Mouse (Mus musculus) MEL (cell line): ENCODE data around the gene Pml. TPM values are rescaled to one million over a fixed set of nuclear protein-coding genes. Genes with fewer than 3 reads are reported as not detected.
A peak's percentile ranks its signal among the peaks of the same experiment; 100 is the strongest.

ENCODE experiments used
- DNase-seq: peaks from one replicate; pipeline ENCODE4 v3.0.0; 2011; ENCODE audit warnings: low read depth, low spot score
- H3K27ac ChIP-seq: 2 replicates; pipeline ENCODE4 v1.5.1; 2012; ENCODE audit warnings: low read depth, mild to moderate bottlenecking, control low read depth, low read length, moderate library complexity; ENCODE audit not compliant: control insufficient read depth
- H3K27me3 ChIP-seq, 2 experiments: fragments of 150-350 bp in 1 of 2; sonication (generic) in 1 of 2; 2 replicates each; pipeline ENCODE4 v1.6.1; 2012; ENCODE audit warnings: low read length in 2 of 2, mild to moderate bottlenecking in 2 of 2, improper control_type of control experiment in 1 of 2, moderate library complexity in 1 of 2; ENCODE audit not compliant: insufficient read depth in 2 of 2, control insufficient read depth in 1 of 2
- H3K36me3 ChIP-seq, 2 experiments: 2 replicates each; pipeline ENCODE4 v1.6.1; 2012 to 2014; ENCODE audit warnings: low read length in 2 of 2, improper control_type of control experiment in 1 of 2, inconsistent platforms in 1 of 2, mild to moderate bottlenecking in 1 of 2; ENCODE audit not compliant: insufficient read depth in 2 of 2, control insufficient read depth in 1 of 2
- H3K4me1 ChIP-seq, 2 experiments: fragments of 150-350 bp in 1 of 2; sonication (generic) in 1 of 2; 2 replicates each; pipeline ENCODE4 v1.6.1; 2012; ENCODE audit warnings: low read length in 2 of 2, improper control_type of control experiment in 1 of 2, mild to moderate bottlenecking in 1 of 2; ENCODE audit not compliant: insufficient read depth in 2 of 2, control insufficient read depth in 1 of 2
- H3K4me3 ChIP-seq, 2 experiments: fragments of 150-350 bp in 1 of 2; sonication (generic) in 1 of 2; 2 replicates each; pipeline ENCODE4 v1.5.1; 2012; ENCODE audit warnings: low read depth in 2 of 2, low read length in 2 of 2, mild to moderate bottlenecking in 2 of 2, moderate library complexity in 2 of 2, control low read depth in 1 of 2, improper control_type of control experiment in 1 of 2; ENCODE audit not compliant: control insufficient read depth in 1 of 2, insufficient read depth in 1 of 2
- H3K79me2 ChIP-seq: 2 replicates; pipeline ENCODE4 v1.6.1; 2012; ENCODE audit warnings: mild to moderate bottlenecking, low read length, moderate library complexity; ENCODE audit not compliant: control insufficient read depth, poor library complexity, insufficient read depth
- H3K9ac ChIP-seq: 2 replicates; pipeline ENCODE4 v1.6.1; 2012; ENCODE audit warnings: low read depth, mild to moderate bottlenecking, control low read depth, low read length, moderate library complexity; ENCODE audit not compliant: control insufficient read depth, poor library complexity, severe bottlenecking
- H3K9me3 ChIP-seq: fragments of 150-350 bp; sonication (generic); replicated peaks from 2 replicates; pipeline ENCODE4 v1.6.1; 2012; ENCODE audit warnings: mild to moderate bottlenecking, low read length, improper control_type of control experiment, moderate library complexity; ENCODE audit not compliant: insufficient read depth
- BHLHE40 ChIP-seq: IDR thresholded peaks from 2 replicates; pipeline ENCODE4 v1.6.1; 2012; ENCODE audit warnings: low read depth, mild to moderate bottlenecking, inconsistent platforms, low read length, improper control_type of control experiment, borderline replicate concordance
- CHD1 ChIP-seq: IDR thresholded peaks from 2 replicates; pipeline ENCODE4 v1.6.1; 2012; ENCODE audit warnings: low read depth, mild to moderate bottlenecking, inconsistent platforms, low read length, improper control_type of control experiment
- CHD2 ChIP-seq: IDR thresholded peaks from 2 replicates; pipeline ENCODE4 v1.6.1; 2011; ENCODE audit warnings: low read length, improper control_type of control experiment
- E2F4 ChIP-seq: IDR thresholded peaks from 2 replicates; pipeline ENCODE4 v1.6.1; 2011; ENCODE audit warnings: low read depth, low read length, improper control_type of control experiment, borderline replicate concordance
- ELF1 ChIP-seq: IDR thresholded peaks from 2 replicates; pipeline ENCODE4 v1.6.1; 2014; ENCODE audit warnings: low read depth, mild to moderate bottlenecking, inconsistent platforms, low read length, improper control_type of control experiment, moderate library complexity
- EP300 ChIP-seq, 2 experiments: IDR thresholded peaks; 2 replicates each; pipeline ENCODE4 v1.6.1; 2011; ENCODE audit warnings: improper control_type of control experiment in 2 of 2, low read length in 2 of 2, low read depth in 1 of 2, mild to moderate bottlenecking in 1 of 2
- ETS1 ChIP-seq: IDR thresholded peaks from 2 replicates; pipeline ENCODE4 v1.6.1; 2012; ENCODE audit warnings: low read depth, mild to moderate bottlenecking, inconsistent platforms, low read length, improper control_type of control experiment, moderate library complexity
- GABPA ChIP-seq: IDR thresholded peaks from 2 replicates; pipeline ENCODE4 v1.6.1; 2012; ENCODE audit warnings: low read depth, mild to moderate bottlenecking, inconsistent platforms, low read length, improper control_type of control experiment, moderate library complexity
- GATA1 ChIP-seq: IDR thresholded peaks from 2 replicates; pipeline ENCODE4 v1.6.1; 2011; ENCODE audit warnings: low read depth, low read length, improper control_type of control experiment
- MAZ ChIP-seq: IDR thresholded peaks from 2 replicates; pipeline ENCODE4 v1.6.1; 2012; ENCODE audit warnings: low read depth, mild to moderate bottlenecking, inconsistent platforms, low read length, improper control_type of control experiment
- MYC ChIP-seq: IDR thresholded peaks from 2 replicates; pipeline ENCODE4 v1.6.1; 2011; ENCODE audit warnings: low read depth, mild to moderate bottlenecking, low read length, improper control_type of control experiment, moderate library complexity
- NELFE ChIP-seq: IDR thresholded peaks from 2 replicates; pipeline ENCODE4 v1.6.1; 2011; ENCODE audit warnings: low read depth, low read length, improper control_type of control experiment
- POLR2A ChIP-seq, 2 experiments: IDR thresholded peaks; 2 replicates each; pipeline ENCODE4 v1.6.1; 2011 to 2012; ENCODE audit warnings: low read length in 2 of 2, mild to moderate bottlenecking in 2 of 2, control low read depth in 1 of 2, improper control_type of control experiment in 1 of 2, low read depth in 1 of 2, moderate library complexity in 1 of 2; ENCODE audit not compliant: control insufficient read depth in 1 of 2, insufficient read depth in 1 of 2, poor library complexity in 1 of 2
- RCOR1 ChIP-seq: IDR thresholded peaks from 2 replicates; pipeline ENCODE4 v1.6.1; 2012; ENCODE audit warnings: low read depth, mild to moderate bottlenecking, inconsistent platforms, low read length, improper control_type of control experiment
- SMC3 ChIP-seq: IDR thresholded peaks from 2 replicates; pipeline ENCODE4 v1.6.1; 2011; ENCODE audit warnings: low read depth, low read length, improper control_type of control experiment
- TBP ChIP-seq: IDR thresholded peaks from 2 replicates; pipeline ENCODE4 v1.8.0; 2011; ENCODE audit warnings: low read depth, low read length, improper control_type of control experiment
- USF1 ChIP-seq: IDR thresholded peaks from 2 replicates; pipeline ENCODE4 v1.6.1; 2014; ENCODE audit warnings: low read depth, mild to moderate bottlenecking, inconsistent platforms, low read length, improper control_type of control experiment, moderate library complexity
- USF2 ChIP-seq, 2 experiments: IDR thresholded peaks; 2 replicates each; pipeline ENCODE4 v1.6.1; 2011 to 2012; ENCODE audit warnings: improper control_type of control experiment in 2 of 2, low read length in 2 of 2, borderline replicate concordance in 1 of 2, inconsistent platforms in 1 of 2, low read depth in 1 of 2, mild to moderate bottlenecking in 1 of 2; ENCODE audit not compliant: insufficient read depth in 1 of 2
- ZC3H11A ChIP-seq: IDR thresholded peaks from 2 replicates; pipeline ENCODE4 v1.6.1; 2012; ENCODE audit warnings: low read depth, mild to moderate bottlenecking, inconsistent platforms, low read length, improper control_type of control experiment
- ZKSCAN1 ChIP-seq: IDR thresholded peaks from 2 replicates; pipeline ENCODE4 v1.6.1; 2012; ENCODE audit warnings: low read depth, mild to moderate bottlenecking, inconsistent platforms, low read length, improper control_type of control experiment, moderate library complexity
- polyA plus RNA-seq, 2 experiments: library from polyadenylated mRNA; stranded (reverse) in 1 of 2; unstranded in 1 of 2; fragments of >175 nt in 1 of 2; fragments of >200 nt in 1 of 2; gene quantifications; 2 replicates each; pipeline versions ENCODE4 v1.2.1 to v1.2.4; 2012; ENCODE audit warnings: low replicate concordance in 2 of 2, low read depth in 1 of 2; ENCODE audit not compliant: insufficient read length in 2 of 2, insufficient read depth in 1 of 2, missing spikeins in 1 of 2
- total RNA-seq: library from RNA; depleted of rRNA; stranded (reverse); fragments of 300-350 nt; gene quantifications from 2 replicates; pipeline ENCODE4 v1.2.3, GENCODE M21; 2012

The Pml gene
- total and polyA plus RNA-seq, 3 experiments = 25.2 to 56.6 TPM; not detected in 1

- no peaks in the 10 kb centered on the region for H3K79me2 ChIP-seq
- H3K36me3 ChIP-seq = peaks cover 24% of the 10 kb centered on the region in 2 experiments
- peaks cover 0 to 25% of the 10 kb centered on the region in 2 experiments; a peak in 3 of 4 replicates for H3K4me1 ChIP-seq
- H3K27ac ChIP-seq = peak overlapping the region; percentile 14; the same call in 1 of the 2 replicates
- no peaks in the 10 kb centered on the region for H3K27me3 ChIP-seq
- no peak for TF ChIP-seq TBP
- no peak for TF ChIP-seq E2F4
- TF ChIP-seq ZC3H11A = no peak
- no peak for TF ChIP-seq USF1
- TF ChIP-seq CHD2 = no peak
- no peak for TF ChIP-seq ELF1
- no peak for TF ChIP-seq NELFE
- no peak for TF ChIP-seq CHD1
- TF ChIP-seq EP300 (IDR thresholded peaks at IDR 0.05; ENCODE audit: low read depth in 1 of 2, low read length in 2 of 2) = no peak
- TF ChIP-seq ETS1 = no peak
- TF ChIP-seq SMC3 = no peak
- TF ChIP-seq GABPA = no peak
- no peak for TF ChIP-seq POLR2A (IDR thresholded peaks at IDR 0.05; ENCODE audit: control insufficient read depth in 1 of 2, insufficient read depth in 1 of 2, low read depth in 1 of 2, low read length in 2 of 2, poor library complexity in 1 of 2)
- no peak for TF ChIP-seq GATA1
- TF ChIP-seq ZKSCAN1 = no peak
- TF ChIP-seq RCOR1 = no peak
- no peak for TF ChIP-seq BHLHE40
- H3K4me3 ChIP-seq = no peak overlapping the region
- no peak for DNase-seq
- H3K9me3 ChIP-seq = no peaks in the 10 kb centered on the region
- H3K9ac ChIP-seq = no peak overlapping the region
These were observed 17.8 kb downstream of the Pml start for GRCm38 (mm10) chr9:58231746-58232145.

- no peak overlapping the region for H3K27ac ChIP-seq
- TF ChIP-seq SMC3 (no peak), RCOR1 (no peak), MYC (no peak), MAZ (no peak), POLR2A (IDR thresholded peaks at IDR 0.05; ENCODE audit: control insufficient read depth in 1 of 2, insufficient read depth in 1 of 2, low read depth in 1 of 2, low read length in 2 of 2, poor library complexity in 1 of 2) (no peak), USF2 (IDR thresholded peaks at IDR 0.05; ENCODE audit: borderline replicate concordance in 1 of 2, insufficient read depth in 1 of 2, low read depth in 1 of 2, low read length in 2 of 2) (no peak), EP300 (IDR thresholded peaks at IDR 0.05; ENCODE audit: low read depth in 1 of 2, low read length in 2 of 2) (no peak)
- peaks cover 20 to 37% of the 10 kb centered on the region in 2 experiments for H3K36me3 ChIP-seq
- no peak for DNase-seq
- peaks cover 0 to 39% of the 10 kb centered on the region in 2 experiments; a peak in 3 of 4 replicates for H3K4me1 ChIP-seq
- H3K4me3 ChIP-seq = no peak overlapping the region
- H3K79me2 ChIP-seq = no peaks in the 10 kb centered on the region
- H3K27me3 ChIP-seq = no peaks in the 10 kb centered on the region
- no peak overlapping the region for H3K9ac ChIP-seq
- H3K9me3 ChIP-seq = no peaks in the 10 kb centered on the region
These were observed 20.7 kb downstream of the Pml start for GRCm38 (mm10) chr9:58228777-58229466.
